8 mouse cellular contexts compared by ENCODE assay signal in genomic region chr4:41506156-41506555, GRCm38 (mm10). TPM values are rescaled to one million over a fixed set of nuclear protein-coding genes. Genes with fewer than 3 reads are reported as not detected.
DNase-seq lines count a peak whose midpoint lies in the region; ATAC-seq and TF ChIP-seq lines count a peak whose summit lies in the region.

No protein-coding gene starts in this region.

- DNase-seq in G1E (ENCODE audit: low spot score) = no peak
- peak; percentile 88 for DNase-seq in adrenal gland, postnatal 14 days
- peak; percentile 41 for DNase-seq in heart, postnatal 0 days (ENCODE audit: low spot score)
- DNase-seq in kidney, postnatal 25 days = peak; percentile 75 to 83
- peak; percentile 72 for DNase-seq in lung, postnatal 14 days
- DNase-seq in spleen, postnatal 10 days (ENCODE audit: low spot score in 2 of 2) = peak; percentile 18 to 69

- no peak for ATAC-seq in G1E (ENCODE audit: extremely low read depth, insufficient number of reproducible peaks, low FRiP score, poor library complexity, severe bottlenecking)
- ATAC-seq in embryonic facial prominence, embryonic 12.5 days (ENCODE audit: insufficient number of reproducible peaks, insufficient read depth, low FRiP score, low TSS enrichment) = no peak
- ATAC-seq in heart, postnatal 0 days (ENCODE audit: insufficient read depth, low read depth) = no peak
- ATAC-seq in frontal cortex, adult (ENCODE audit: low TSS enrichment) = no peak

- no peaks in the 10 kb centered on the region for H3K9me3 ChIP-seq in G1E (replicated peaks)
- no peaks in the 10 kb centered on the region for H3K9me3 ChIP-seq in embryonic facial prominence, embryonic 12.5 days
- H3K9me3 ChIP-seq in heart, postnatal 0 days (replicated peaks; ENCODE audit: control insufficient read depth, low read length) = no peaks in the 10 kb centered on the region

- H3K9ac ChIP-seq in embryonic facial prominence, embryonic 12.5 days = peak overlapping the region; percentile 66; the same call in 1 of the 2 replicates
- no peak overlapping the region for H3K9ac ChIP-seq in heart, postnatal 0 days (replicated peaks; ENCODE audit: low read depth, low read length)

- peak overlapping the region; percentile 69; the same call in 1 of the 2 replicates for H3K4me3 ChIP-seq in G1E (ENCODE audit: low read depth, low read length)
- 0 out of 2 replicates have a peak overlapping the region, but pooled peaks have one; percentile 53 for H3K4me3 ChIP-seq in embryonic facial prominence, embryonic 12.5 days
- peak overlapping the region; percentile 46; the same call in 1 of the 2 replicates for H3K4me3 ChIP-seq in heart, postnatal 0 days (ENCODE audit: low read depth, low read length)

- H3K4me2 ChIP-seq in embryonic facial prominence, embryonic 12.5 days (replicated peaks) = peak overlapping the region; percentile 82
- H3K4me2 ChIP-seq in heart, postnatal 0 days (ENCODE audit: low read depth, low read length) = peak overlapping the region; percentile 75

- peaks cover 58% of the 10 kb centered on the region for H3K4me1 ChIP-seq in G1E (ENCODE audit: insufficient read depth, low read depth, low read length)
- H3K4me1 ChIP-seq in embryonic facial prominence, embryonic 12.5 days = peaks cover 28% of the 10 kb centered on the region
- peaks cover 21% of the 10 kb centered on the region for H3K4me1 ChIP-seq in heart, postnatal 0 days (ENCODE audit: control insufficient read depth, insufficient read depth)

- TF ChIP-seq EP300 in heart, postnatal 0 days (IDR thresholded peaks at IDR 0.05; ENCODE audit: low read depth) = no peak

- H3K27ac ChIP-seq in embryonic facial prominence, embryonic 12.5 days = 0 out of 2 replicates have a peak overlapping the region, but pooled peaks have one; percentile 50
- no peak overlapping the region for H3K27ac ChIP-seq in heart, postnatal 0 days (ENCODE audit: low read depth)

- WGBS in embryonic facial prominence, embryonic 12.5 days = 9% methylated on average over 13 of the region's 13 CpGs
- 14% methylated on average over 13 of the region's 13 CpGs for WGBS in heart, postnatal 0 days

- TF ChIP-seq CTCF in G1E (IDR thresholded peaks at IDR 0.05; ENCODE audit: low read depth, low read length) = peak; percentile 38; the same call in 1 of the 2 replicates
- peak; percentile 58 for TF ChIP-seq CTCF in heart, postnatal 0 days (IDR thresholded peaks at IDR 0.05; ENCODE audit: low read depth)

- no peaks in the 10 kb centered on the region for H3K36me3 ChIP-seq in G1E (replicated peaks)
- H3K36me3 ChIP-seq in embryonic facial prominence, embryonic 12.5 days = no peaks in the 10 kb centered on the region
- no peaks in the 10 kb centered on the region for H3K36me3 ChIP-seq in heart, postnatal 0 days (replicated peaks; ENCODE audit: control insufficient read depth, insufficient read depth, low read length)

- peaks cover 20% of the 10 kb centered on the region for H3K27me3 ChIP-seq in G1E (ENCODE audit: insufficient read depth, low read length)
- H3K27me3 ChIP-seq in embryonic facial prominence, embryonic 12.5 days = peaks cover 18% of the 10 kb centered on the region
- peaks cover 38% of the 10 kb centered on the region for H3K27me3 ChIP-seq in heart, postnatal 0 days (ENCODE audit: control insufficient read depth, insufficient read depth, low read length)

RNA-seq across cellular contexts. Expression of gene AI464131, which starts 3.3 kb away (rescaled TPM):
- total RNA-seq in G1E (2014; fragmentation: Nextera tagmentation) (4.3 and 4.4 TPM in 2 replicates), G1E (2017) (7.0 and 7.3 TPM in 2 replicates)
- 2.2 and 3.1 TPM in 2 replicates for polyA plus RNA-seq in G1E (2012)
- total RNA-seq in adrenal gland, postnatal 14 days (2021) = 8.9 and 10.7 TPM in 2 replicates
- polyA plus RNA-seq in embryonic facial prominence, embryonic 12.5 days (2016; fragmentation: Nextera tagmentation; extraction: Ambion mirVana) = 8.5 and 9.5 TPM in 2 replicates
- 6.3 and 9.3 TPM in 2 replicates for total RNA-seq in heart, postnatal 0 days (2014; rRNA removed; ENCODE audit: low replicate concordance)
- 2.5 and 2.9 TPM in 2 replicates for polyA plus RNA-seq in heart, postnatal 0 days (2015; fragmentation: Nextera tagmentation; extraction: Ambion mirVana)

RNA-seq across cellular contexts. Expression of gene 1110017D15Rik, which starts 11.0 kb away (rescaled TPM):
- total RNA-seq in G1E (2014; fragmentation: Nextera tagmentation) (7.3 and 10.5 TPM in 2 replicates), G1E (2017) (0.22 and 1.7 TPM in 2 replicates)
- 0.08 TPM in 1 of 2 replicates, not detected in the other for polyA plus RNA-seq in G1E (2012)
- total RNA-seq in adrenal gland, postnatal 14 days (2021) = 0.41 and 0.94 TPM in 2 replicates
- polyA plus RNA-seq in embryonic facial prominence, embryonic 12.5 days (2016; fragmentation: Nextera tagmentation; extraction: Ambion mirVana) = 2.8 and 3.7 TPM in 2 replicates
- not detected in 2 replicates for total RNA-seq in heart, postnatal 0 days (2014; rRNA removed; ENCODE audit: low replicate concordance)
- 0.18 and 1.0 TPM in 2 replicates for polyA plus RNA-seq in heart, postnatal 0 days (2015; fragmentation: Nextera tagmentation; extraction: Ambion mirVana)

RNA-seq across cellular contexts. Expression of gene Nudt2, which starts 41.2 kb away (rescaled TPM):
- total RNA-seq in G1E (2014; fragmentation: Nextera tagmentation) = 22.5 and 26.6 TPM in 2 replicates
- total RNA-seq in G1E (2017) = 62.3 and 72.7 TPM in 2 replicates
- polyA plus RNA-seq in G1E (2012) = 5.9 and 12.4 TPM in 2 replicates
- total RNA-seq in adrenal gland, postnatal 14 days (2021) = 27.6 and 27.9 TPM in 2 replicates
- polyA plus RNA-seq in embryonic facial prominence, embryonic 12.5 days (2016; fragmentation: Nextera tagmentation; extraction: Ambion mirVana) = 53.4 and 53.5 TPM in 2 replicates
- total RNA-seq in heart, postnatal 0 days (2014; rRNA removed; ENCODE audit: low replicate concordance) = 10.5 and 37.6 TPM in 2 replicates
- 42.0 and 45.9 TPM in 2 replicates for polyA plus RNA-seq in heart, postnatal 0 days (2015; fragmentation: Nextera tagmentation; extraction: Ambion mirVana)

RNA-seq across cellular contexts. Expression of gene Kif24, which starts 41.5 kb away (rescaled TPM):
- 47.8 and 68.0 TPM in 2 replicates for total RNA-seq in G1E (2014; fragmentation: Nextera tagmentation)
- total RNA-seq in G1E (2017) = 16.8 and 21.6 TPM in 2 replicates
- 5.6 and 7.0 TPM in 2 replicates for polyA plus RNA-seq in G1E (2012)
- 2.0 and 2.4 TPM in 2 replicates for total RNA-seq in adrenal gland, postnatal 14 days (2021)
- 10.9 and 11.7 TPM in 2 replicates for polyA plus RNA-seq in embryonic facial prominence, embryonic 12.5 days (2016; fragmentation: Nextera tagmentation; extraction: Ambion mirVana)
- total RNA-seq in heart, postnatal 0 days (2014; rRNA removed; ENCODE audit: low replicate concordance) = 2.9 and 3.4 TPM in 2 replicates
- polyA plus RNA-seq in heart, postnatal 0 days (2015; fragmentation: Nextera tagmentation; extraction: Ambion mirVana) = 1.1 and 1.4 TPM in 2 replicates
